Mouse (Mus musculus) limb, embryonic 11.5 days (tissue): ENCODE measurements around the gene Atp11a. TPM values are rescaled to one million over a fixed set of nuclear protein-coding genes. Genes with fewer than 3 reads are reported as not detected.

Experiments used
- ATAC-seq: fragments of 200-750 bp; cut with Nextera tagmentation; 2 replicates; pipeline ENCODE4 v1.8.0; 2017; ENCODE audit warnings: low read depth; ENCODE audit not compliant: insufficient number of reproducible peaks, low FRiP score, low TSS enrichment
- DNase-seq: peaks from one replicate; pipeline ENCODE4 v3.0.0-alpha.2; 2015; ENCODE audit warnings: low spot score
- H3K27ac ChIP-seq: fragments of 300-500 bp; sonication (generic); replicated peaks from 2 replicates; pipeline ENCODE4 v1.5.1; 2014; ENCODE audit warnings: low read depth, mild to moderate bottlenecking, low read length
- H3K27me3 ChIP-seq: fragments of 300-500 bp; sonication (generic); 2 replicates; pipeline ENCODE4 v1.6.1; 2014; ENCODE audit warnings: mild to moderate bottlenecking, low read length, mixed read lengths; ENCODE audit not compliant: control insufficient read depth, insufficient read depth
- H3K36me3 ChIP-seq: fragments of 300-500 bp; sonication (generic); 2 replicates; pipeline ENCODE4 v1.6.1; 2014; ENCODE audit warnings: mild to moderate bottlenecking, low read length, moderate library complexity, mixed read lengths; ENCODE audit not compliant: control insufficient read depth, insufficient read depth
- H3K4me1 ChIP-seq: fragments of 300-500 bp; sonication (generic); 2 replicates; pipeline ENCODE4 v1.6.1; 2014; ENCODE audit warnings: low read length, mixed read lengths; ENCODE audit not compliant: control insufficient read depth, insufficient read depth
- H3K4me2 ChIP-seq: fragments of 300-500 bp; sonication (generic); 2 replicates; pipeline ENCODE4 v1.6.1; 2014; ENCODE audit warnings: low read depth, mild to moderate bottlenecking, moderate library complexity; ENCODE audit not compliant: severe bottlenecking
- H3K4me3 ChIP-seq: fragments of 300-500 bp; sonication (generic); 2 replicates; pipeline ENCODE4 v1.5.1; 2014; ENCODE audit warnings: low read depth, low read length
- H3K9ac ChIP-seq: fragments of 300-500 bp; sonication (generic); 2 replicates; pipeline ENCODE4 v1.6.1; 2014; ENCODE audit warnings: mild to moderate bottlenecking, low read length
- H3K9me3 ChIP-seq: fragments of 300-500 bp; sonication (generic); 2 replicates; pipeline ENCODE4 v1.6.1; 2016; ENCODE audit warnings: low read length; ENCODE audit not compliant: control insufficient read depth
- WGBS: fragments of 180-500 bp; shearing (Covaris S2); extraction: QIAGEN DNeasy Blood & Tissue Kit; methylation state at CpG from one replicate; pipeline ENCODE4 v1.1.7; 2014; 5-methylcytosine and 5-hydroxymethylcytosine counted together
- polyA plus RNA-seq: library from polyadenylated mRNA; unstranded; fragments of >200 nt; fragmentation: Nextera tagmentation; extraction: Ambion mirVana; gene quantifications from 2 replicates; pipeline ENCODE4 v1.2.1, GENCODE M21; 2014

The Atp11a gene
- 11.6 and 11.8 TPM in 2 replicates for polyA plus RNA-seq

DNA sequence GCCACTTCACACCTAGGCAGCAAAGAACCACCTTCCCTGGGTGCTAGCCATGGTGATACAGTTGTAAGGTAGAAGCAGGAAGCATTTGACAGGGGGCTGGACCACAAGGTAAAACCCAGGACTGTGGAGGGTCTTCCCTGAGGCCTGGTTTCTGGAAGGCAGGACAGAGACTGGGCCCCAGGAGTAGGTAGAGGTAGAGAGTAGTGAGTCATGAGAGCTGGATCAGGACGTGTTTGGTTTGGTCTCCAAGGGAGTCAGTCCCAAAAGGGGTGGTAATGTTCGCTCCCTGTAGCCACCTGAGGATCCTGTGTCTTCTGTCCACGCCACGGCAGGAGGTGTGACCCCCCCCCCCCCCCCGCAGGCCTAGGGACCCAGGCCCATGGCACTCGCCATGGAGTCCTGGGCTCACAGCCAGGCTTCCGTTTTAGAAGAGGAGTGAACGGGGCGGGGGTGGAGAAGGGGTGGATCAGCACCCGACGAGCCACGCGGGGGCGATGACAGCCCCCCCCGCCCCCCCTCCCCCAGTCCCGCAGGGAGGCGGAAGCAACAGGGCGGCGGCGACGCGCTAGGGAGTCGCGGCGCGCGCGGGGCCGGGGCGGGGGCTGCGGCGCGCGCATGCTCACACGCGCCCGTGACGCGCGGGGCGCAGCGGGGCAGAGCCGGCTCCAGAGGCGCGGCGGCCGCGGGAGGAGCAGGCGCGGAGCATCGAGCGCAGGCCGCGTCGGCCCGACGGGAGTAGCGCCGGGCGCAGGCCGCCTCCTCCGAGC, at the start of gene Atp11a:
Atp11a (plus strand) TSS at position 624 of the 767 bp plus-strand sequence.
- WGBS = 1% methylated on average over 49 of the region's 62 CpGs
- Histone ChIP-seq H3K4me2 (peak within 1 kb of the TSS; percentile 89), H3K27ac (no peak within 1 kb of the TSS), H3K27me3 (0 out of 2 replicates have a peak, but pooled peaks cover 3% of the 10 kb centered on the region), H3K9me3 (no peaks in the 10 kb centered on the region), H3K4me1 (peaks cover 8% of the 10 kb centered on the region; the same call in 1 of the 2 replicates), H3K36me3 (no peaks in the 10 kb centered on the region), H3K4me3 (peak within 1 kb of the TSS; percentile 76), H3K9ac (peak within 1 kb of the TSS; percentile 85)
- peak; percentile 82 for ATAC-seq
- DNase-seq = peak; percentile 68

DNA sequence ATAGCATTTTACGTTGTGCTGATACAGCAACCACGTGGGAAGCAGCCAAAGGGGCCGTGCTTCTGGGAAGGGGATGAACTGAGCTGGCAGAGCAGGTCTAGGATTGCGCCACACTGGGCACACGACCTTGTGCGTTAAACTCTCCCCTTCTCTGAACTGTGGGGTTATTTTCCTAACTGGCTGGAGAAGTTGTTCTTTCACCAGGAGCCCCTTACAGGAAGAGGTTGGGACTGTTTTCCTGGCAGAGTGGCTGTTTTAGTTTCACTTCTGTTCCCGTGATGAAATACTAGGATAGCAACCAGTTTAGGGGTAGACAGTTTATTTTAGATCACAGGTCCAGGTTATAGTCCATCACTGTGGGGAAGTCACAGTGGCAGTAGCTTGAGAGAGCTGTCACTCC, 45.2 kb upstream of the Atp11a start:
- no peak overlapping the region for H3K4me2 ChIP-seq
- no peaks in the 10 kb centered on the region for H3K36me3 ChIP-seq
- no peak overlapping the region for H3K27ac ChIP-seq
- H3K4me1 ChIP-seq = no peaks in the 10 kb centered on the region
- DNase-seq (no peak), ATAC-seq (no peak)
- no peak overlapping the region for H3K4me3 ChIP-seq
- no peaks in the 10 kb centered on the region for H3K9me3 ChIP-seq
- no peaks in the 10 kb centered on the region for H3K27me3 ChIP-seq
- no peak overlapping the region for H3K9ac ChIP-seq
- 80% methylated on average over 7 of the region's 7 CpGs for WGBS

DNA sequence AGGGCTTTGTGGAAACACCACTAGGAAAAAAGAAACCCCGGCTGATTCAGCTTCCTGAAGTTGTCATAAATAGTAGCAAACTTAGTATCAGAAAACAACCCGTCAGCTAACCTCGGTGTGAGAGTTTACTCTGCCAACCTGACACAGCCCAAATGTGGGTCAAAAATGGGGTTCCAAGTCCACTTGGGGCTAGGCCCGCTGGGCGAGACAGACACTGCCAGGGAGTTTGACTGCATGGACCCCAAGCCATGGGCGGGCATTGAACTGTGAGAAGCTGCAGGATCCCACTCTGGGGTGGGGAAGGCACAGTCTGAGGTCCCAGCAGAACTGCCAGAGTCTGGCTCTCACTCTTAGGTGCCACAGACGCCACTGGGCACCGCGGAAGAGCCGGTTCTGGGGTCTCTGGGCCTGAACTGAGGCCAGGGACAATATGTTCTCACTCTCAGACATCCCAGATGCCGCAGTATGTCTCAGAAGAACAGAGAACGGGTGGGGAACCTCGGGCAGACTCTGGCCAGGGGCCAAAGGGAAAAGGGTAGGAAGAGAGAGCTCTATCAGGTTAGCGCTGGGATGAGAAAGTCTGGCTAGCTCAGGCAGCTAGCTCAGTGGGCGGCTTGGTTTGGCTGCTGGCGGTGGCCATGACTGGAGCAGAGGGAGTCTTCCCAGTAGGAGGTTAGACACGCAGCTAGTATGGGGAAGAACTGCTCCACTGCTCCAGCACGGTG, 40.8 kb upstream of the Atp11a start:
- DNase-seq (no peak), ATAC-seq (no peak)
- H3K27ac ChIP-seq = no peak overlapping the region
- no peak overlapping the region for H3K4me3 ChIP-seq
- WGBS = 84% methylated on average over 18 of the region's 18 CpGs
- no peak overlapping the region for H3K9ac ChIP-seq
- no peaks in the 10 kb centered on the region for H3K27me3 ChIP-seq
- H3K4me2 ChIP-seq = no peak overlapping the region
- no peaks in the 10 kb centered on the region for H3K36me3 ChIP-seq
- H3K4me1 ChIP-seq = no peaks in the 10 kb centered on the region
- H3K9me3 ChIP-seq = no peaks in the 10 kb centered on the region

DNA sequence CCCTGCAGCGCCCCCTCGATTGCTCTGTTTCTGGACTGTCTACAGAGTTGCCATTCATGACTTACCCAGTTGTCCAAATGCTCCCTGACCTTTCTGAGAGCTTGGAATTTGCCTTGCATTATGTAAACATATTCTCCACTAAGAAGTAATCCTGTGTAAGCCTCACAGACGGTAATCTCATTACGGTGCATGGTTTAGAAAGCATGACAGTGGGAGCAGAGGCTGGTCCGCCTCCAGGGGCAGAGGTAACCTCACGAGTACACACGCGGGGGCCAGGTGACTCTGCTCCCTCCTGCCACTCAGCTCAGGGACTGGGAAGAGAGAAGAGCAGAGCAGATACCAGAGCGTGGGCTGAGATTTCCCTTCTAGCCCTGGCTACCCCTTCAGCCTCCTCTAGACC, 37.7 kb upstream of the Atp11a start:
- H3K4me1 ChIP-seq = no peaks in the 10 kb centered on the region
- DNase-seq = no peak
- WGBS = 74% methylated on average over 9 of the region's 9 CpGs
- no peak overlapping the region for H3K4me2 ChIP-seq
- ATAC-seq = no peak
- no peak overlapping the region for H3K9ac ChIP-seq
- H3K4me3 ChIP-seq = no peak overlapping the region
- H3K27ac ChIP-seq = no peak overlapping the region
- H3K9me3 ChIP-seq = no peaks in the 10 kb centered on the region
- H3K36me3 ChIP-seq = no peaks in the 10 kb centered on the region
- H3K27me3 ChIP-seq = no peaks in the 10 kb centered on the region

DNA sequence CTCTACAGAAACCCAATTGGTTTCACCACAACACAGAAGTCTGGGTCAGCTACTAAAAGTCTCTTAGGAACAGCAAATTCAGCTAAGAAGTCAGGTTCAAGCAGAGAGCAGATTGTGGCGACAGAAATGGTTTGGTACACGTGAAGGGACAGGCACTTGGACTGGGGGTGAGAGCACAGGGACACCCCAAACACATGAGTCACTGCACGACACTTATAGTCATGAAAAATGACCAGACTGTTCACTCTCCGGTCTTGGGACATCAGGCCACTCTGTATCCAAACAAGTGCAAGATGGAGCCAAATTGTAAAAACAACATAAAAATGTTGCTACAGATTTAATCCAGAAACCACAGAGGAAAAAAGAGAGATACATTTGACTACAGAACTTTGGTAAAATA, 28.2 kb upstream of the Atp11a start:
- Histone ChIP-seq H3K36me3 (no peaks in the 10 kb centered on the region), H3K9ac (no peak overlapping the region), H3K4me2 (no peak overlapping the region), H3K9me3 (no peaks in the 10 kb centered on the region), H3K27ac (no peak overlapping the region), H3K4me3 (no peak overlapping the region), H3K4me1 (no peaks in the 10 kb centered on the region), H3K27me3 (no peaks in the 10 kb centered on the region)
- WGBS = 79% methylated on average over 4 of the region's 4 CpGs
- no peak for ATAC-seq
- DNase-seq = no peak

DNA sequence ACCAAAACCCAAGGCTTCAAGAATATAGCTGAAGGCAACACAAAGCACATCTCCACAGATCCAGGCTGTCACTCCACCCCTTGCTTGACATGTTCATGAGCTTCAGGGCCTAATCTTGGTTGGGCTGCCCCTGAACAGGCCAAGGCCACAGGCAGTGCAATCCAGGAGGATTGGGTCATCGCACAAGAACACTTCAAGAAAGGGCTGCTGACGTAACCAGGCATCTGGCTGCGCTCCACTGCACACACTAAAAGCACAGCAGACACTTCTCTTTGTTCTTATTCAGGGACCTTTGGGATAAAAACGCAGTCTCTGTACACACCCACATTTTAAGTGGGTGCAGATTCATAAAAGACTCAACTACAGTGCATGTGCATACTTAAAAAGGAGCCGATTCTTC, 26.0 kb upstream of the Atp11a start:
- WGBS = 77% methylated on average over 5 of the region's 5 CpGs
- no peaks in the 10 kb centered on the region for H3K36me3 ChIP-seq
- no peaks in the 10 kb centered on the region for H3K27me3 ChIP-seq
- no peak overlapping the region for H3K27ac ChIP-seq
- H3K9ac ChIP-seq = no peak overlapping the region
- no peak overlapping the region for H3K4me2 ChIP-seq
- DNase-seq (no peak), ATAC-seq (no peak)
- H3K4me1 ChIP-seq = no peaks in the 10 kb centered on the region
- H3K9me3 ChIP-seq = no peaks in the 10 kb centered on the region
- H3K4me3 ChIP-seq = no peak overlapping the region

DNA sequence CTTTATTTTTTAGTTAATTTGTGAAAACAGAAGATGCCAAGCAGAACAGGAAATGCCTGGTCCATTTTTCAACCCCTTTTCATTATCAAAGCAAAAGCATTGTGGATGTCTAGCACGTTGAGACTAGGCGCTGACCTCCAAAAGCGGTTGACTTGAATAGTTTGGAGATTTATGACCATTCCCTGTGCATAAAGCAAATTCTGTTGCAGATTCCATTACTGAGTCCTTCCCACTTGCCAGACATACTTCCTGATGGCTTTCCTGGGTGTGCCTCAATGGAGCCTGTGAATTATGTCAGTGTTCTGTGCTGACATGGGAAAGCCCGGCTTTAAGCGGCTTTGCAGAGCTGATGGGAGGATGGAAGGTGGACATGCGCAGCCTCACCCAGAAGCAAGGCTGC, 24.4 kb upstream of the Atp11a start:
- ATAC-seq (no peak), DNase-seq (no peak)
- H3K4me1 ChIP-seq = no peaks in the 10 kb centered on the region
- 79% methylated on average over 6 of the region's 6 CpGs for WGBS
- H3K27me3 ChIP-seq = no peaks in the 10 kb centered on the region
- no peak overlapping the region for H3K27ac ChIP-seq
- no peak overlapping the region for H3K4me2 ChIP-seq
- H3K9me3 ChIP-seq = no peaks in the 10 kb centered on the region
- H3K36me3 ChIP-seq = no peaks in the 10 kb centered on the region
- H3K9ac ChIP-seq = no peak overlapping the region
- no peak overlapping the region for H3K4me3 ChIP-seq

DNA sequence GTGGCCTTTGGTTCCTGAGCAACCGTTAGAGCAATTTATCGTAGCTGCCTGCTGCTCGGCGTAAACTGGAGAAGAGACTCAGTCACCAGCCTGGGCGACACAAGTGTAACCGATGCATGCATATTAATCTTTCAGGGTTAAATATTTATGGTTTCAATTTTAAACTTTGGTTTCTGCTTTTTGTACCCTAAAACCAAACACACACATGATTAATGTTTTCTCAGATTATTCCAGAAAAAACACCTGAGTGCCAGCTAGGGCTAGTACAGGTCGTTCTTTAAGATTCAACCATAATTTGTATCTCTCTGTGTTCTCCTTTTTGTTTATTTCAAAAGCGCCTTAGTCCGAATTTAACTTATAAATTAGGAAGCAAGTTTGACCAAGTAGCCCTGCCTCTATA, 17.7 kb upstream of the Atp11a start:
- no peaks in the 10 kb centered on the region for H3K27me3 ChIP-seq
- no peak overlapping the region for H3K9ac ChIP-seq
- H3K9me3 ChIP-seq = no peaks in the 10 kb centered on the region
- no peaks in the 10 kb centered on the region for H3K36me3 ChIP-seq
- 86% methylated on average over 9 of the region's 9 CpGs for WGBS
- no peak overlapping the region for H3K27ac ChIP-seq
- no peak overlapping the region for H3K4me2 ChIP-seq
- no peak for ATAC-seq
- no peak for DNase-seq
- H3K4me3 ChIP-seq = no peak overlapping the region
- no peaks in the 10 kb centered on the region for H3K4me1 ChIP-seq
